28 mouse cellular contexts compared by ENCODE assay signal in genomic region chr3:119397205-119397604, GRCm38 (mm10).
"Had no signal": no experiment of that assay in that cellular context is flagged by ENCODE, and none has a peak within 500 bp of the region (broad histone marks: within the 10 kb centered on the region; RNA-seq: fewer than 3 reads in every experiment).

No protein-coding gene starts in this region.

- H3K27ac ChIP-seq: gastrocnemius, adult 2 months; heart, adult 2 months; heart, embryonic 13.5 days; heart, embryonic 15.5 days; hindbrain, embryonic 13.5 days; hindbrain, embryonic 15.5 days; hindbrain, postnatal 0 days; kidney, embryonic 15.5 days; kidney, postnatal 0 days; limb, embryonic 13.5 days; limb, embryonic 15.5 days; liver, embryonic 12.5 days; liver, embryonic 14.5 days had no signal

- H3K27me3 ChIP-seq: heart, embryonic 13.5 days; heart, embryonic 15.5 days; hindbrain, embryonic 13.5 days; hindbrain, embryonic 15.5 days; kidney, embryonic 15.5 days; limb, embryonic 13.5 days; limb, embryonic 15.5 days; liver, embryonic 12.5 days had no signal

- DNase-seq: gastrocnemius, adult 2 months; gastrocnemius, postnatal 10 days; gastrocnemius, postnatal 25 days; heart, adult 11 months; heart, adult 2 months; heart, postnatal 14 days; heart, postnatal 36 days; kidney, adult 11 months; kidney, adult 2 months; kidney, adult 9 months; kidney, postnatal 14 days; kidney, postnatal 36 days; layer of hippocampus, adult 9-11 months; layer of hippocampus, postnatal 36 days; left cerebral cortex, postnatal 4 days had no signal

- ATAC-seq: hindbrain, postnatal 0 days; intestine, embryonic 16.5 days; liver, embryonic 12.5 days had no signal

- H3K4me2 ChIP-seq: heart, embryonic 11.5 days; heart, embryonic 13.5 days; heart, embryonic 15.5 days; hindbrain, embryonic 13.5 days; hindbrain, embryonic 15.5 days; kidney, embryonic 15.5 days; limb, embryonic 13.5 days; limb, embryonic 15.5 days; liver, embryonic 12.5 days had no signal

- H3K9me3 ChIP-seq: heart, embryonic 13.5 days; heart, embryonic 15.5 days; hindbrain, embryonic 13.5 days; hindbrain, embryonic 15.5 days; kidney, embryonic 15.5 days; limb, embryonic 13.5 days; limb, embryonic 15.5 days; liver, embryonic 12.5 days had no signal

- H3K9ac ChIP-seq: heart, embryonic 13.5 days; heart, embryonic 15.5 days; hindbrain, embryonic 13.5 days; hindbrain, embryonic 15.5 days; kidney, embryonic 15.5 days; limb, embryonic 13.5 days; limb, embryonic 15.5 days; liver, embryonic 12.5 days; liver, embryonic 14.5 days had no signal

- H3K4me1 ChIP-seq: heart, embryonic 13.5 days; heart, embryonic 15.5 days; hindbrain, embryonic 13.5 days; hindbrain, embryonic 15.5 days; kidney, embryonic 15.5 days; limb, embryonic 13.5 days; limb, embryonic 15.5 days; liver, embryonic 12.5 days had no signal

- H3K4me3 ChIP-seq: gastrocnemius, adult 2 months; heart, adult 2 months; heart, embryonic 13.5 days; heart, embryonic 15.5 days; hindbrain, embryonic 13.5 days; hindbrain, embryonic 15.5 days; kidney, embryonic 15.5 days; limb, embryonic 13.5 days; limb, embryonic 15.5 days; liver, embryonic 12.5 days had no signal

- H3K36me3 ChIP-seq: heart, embryonic 13.5 days; heart, embryonic 15.5 days; hindbrain, embryonic 13.5 days; hindbrain, embryonic 15.5 days; kidney, embryonic 15.5 days; limb, embryonic 13.5 days; limb, embryonic 15.5 days; liver, embryonic 12.5 days had no signal
